Mouse (Mus musculus) B cell, adult 2 months (primary cell): ENCODE measurements around the gene Gm42878.

Experiments used
- DNase-seq, 2 experiments: peaks; one replicate each; pipeline ENCODE4 v3.0.0; 2022

The Gm42878 gene

DNA sequence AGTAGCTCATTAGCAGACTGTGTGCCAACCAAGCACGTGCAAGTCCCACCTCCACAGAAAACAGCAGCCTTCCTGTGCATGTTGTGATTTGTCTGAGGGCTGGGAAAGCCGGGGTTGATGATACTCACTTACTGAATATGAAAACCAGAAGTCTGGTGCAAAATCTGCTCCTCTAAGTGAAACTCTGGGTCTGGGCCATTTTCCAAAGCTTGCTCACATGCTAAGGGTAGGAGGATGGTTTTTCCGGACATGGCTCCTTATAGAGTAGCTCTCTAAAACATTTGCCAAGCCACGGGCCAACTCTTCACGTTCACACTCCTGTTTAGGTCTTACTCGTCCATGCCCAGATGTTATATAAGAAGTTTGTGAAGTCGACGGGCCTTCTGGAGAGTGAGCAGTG is 52.0 kb downstream of the Gm42878 start:
- DNase-seq: no peak

DNA sequence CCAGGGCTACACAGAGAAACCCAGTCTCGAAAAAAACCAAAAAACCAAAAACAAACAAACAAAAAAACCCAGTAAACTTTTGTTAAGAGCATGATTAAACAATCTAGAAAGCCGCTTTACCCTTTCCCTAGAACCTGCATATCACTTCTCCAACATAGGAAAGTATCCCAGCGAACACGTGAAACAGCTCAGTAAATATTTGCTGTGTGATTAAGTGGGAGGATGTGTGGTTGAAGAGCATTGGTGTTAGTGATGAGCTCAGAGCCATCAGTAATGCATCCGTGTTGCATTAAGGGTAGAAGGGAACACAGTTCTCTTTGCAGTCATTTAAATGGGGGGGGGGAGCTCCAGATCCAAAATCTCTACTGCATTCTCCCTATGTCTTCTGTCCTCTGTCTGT is 60.5 kb downstream of the Gm42878 start:
- no peak for DNase-seq

DNA sequence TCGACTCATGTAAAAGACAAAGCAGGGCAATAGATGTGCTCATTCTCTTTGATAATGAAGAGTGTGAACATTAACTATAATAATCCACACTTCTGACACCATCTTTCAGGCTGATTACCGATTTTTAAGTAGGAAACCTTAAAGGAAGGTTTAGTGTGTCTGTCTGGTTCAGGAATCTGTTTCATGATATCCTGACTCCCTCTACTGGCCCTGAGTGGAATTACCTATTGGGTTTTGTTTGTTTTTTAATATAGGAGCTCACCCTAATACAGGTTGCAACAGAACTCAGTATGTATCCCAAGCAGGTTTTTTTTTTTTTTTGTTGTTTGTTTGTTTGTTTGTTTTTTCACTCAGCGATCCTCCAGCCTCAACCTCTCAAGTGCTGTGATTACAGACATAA is 67.6 kb downstream of the Gm42878 start:
- DNase-seq: peak; percentile 59 to 68

DNA sequence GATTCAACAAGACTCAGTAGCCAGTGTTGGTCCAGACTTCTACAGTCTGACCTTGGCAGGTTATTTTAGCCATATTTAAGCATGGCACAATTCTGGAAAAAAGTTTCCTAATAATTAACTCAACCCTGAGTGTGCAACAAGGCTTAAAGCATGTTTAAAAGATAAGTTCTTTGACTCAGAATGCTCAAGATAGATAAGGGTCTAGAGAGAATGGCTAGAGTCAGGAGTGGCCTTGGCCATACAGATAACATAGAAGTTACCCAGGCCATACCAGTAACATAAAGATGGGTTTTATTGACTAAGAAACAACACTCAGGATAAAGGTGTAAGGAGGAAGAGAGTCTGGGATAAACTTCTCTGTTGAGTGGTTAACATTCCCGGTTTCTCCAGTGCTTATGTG is 69.2 kb downstream of the Gm42878 start:
- DNase-seq: no peak

DNA sequence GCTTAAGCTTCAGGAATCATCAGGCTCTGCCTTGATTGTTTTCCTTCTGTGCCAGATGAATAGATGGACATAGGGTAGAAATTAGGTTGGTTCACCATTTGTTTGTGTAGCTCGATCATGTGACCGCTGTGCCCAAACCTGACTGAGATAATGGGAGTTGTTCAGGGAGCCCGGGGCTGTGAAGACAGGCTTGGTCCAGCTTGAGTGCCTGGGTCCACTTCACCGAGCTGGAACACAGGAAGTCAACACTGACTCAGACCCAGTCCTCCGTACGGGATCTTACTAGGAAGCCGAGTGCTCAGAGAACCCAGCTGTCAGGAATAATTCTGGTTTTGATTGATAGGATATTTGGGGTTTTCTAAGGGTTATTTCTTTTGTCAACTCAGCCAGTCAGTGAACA is 70.7 kb downstream of the Gm42878 start:
- DNase-seq: no peak

DNA sequence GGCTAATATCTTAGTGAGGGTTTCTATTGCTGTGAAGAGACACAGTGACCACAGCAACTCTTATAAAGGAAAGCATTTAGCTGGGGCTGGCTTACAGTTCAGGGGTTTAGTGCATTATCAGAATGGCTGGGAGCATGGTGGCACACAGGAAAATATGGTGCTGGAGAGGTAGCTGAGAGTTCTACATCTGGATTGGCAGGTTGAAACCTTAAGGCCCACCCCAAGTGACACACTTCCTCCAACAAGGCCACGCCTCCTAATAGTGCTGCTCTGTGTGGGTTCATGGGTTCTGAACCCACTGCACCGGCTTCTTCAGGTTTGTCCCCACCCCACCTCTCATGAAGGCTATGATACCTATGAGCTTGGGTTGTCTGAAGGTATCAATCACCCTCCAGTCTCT is 72.9 kb downstream of the Gm42878 start:
- no peak for DNase-seq

DNA sequence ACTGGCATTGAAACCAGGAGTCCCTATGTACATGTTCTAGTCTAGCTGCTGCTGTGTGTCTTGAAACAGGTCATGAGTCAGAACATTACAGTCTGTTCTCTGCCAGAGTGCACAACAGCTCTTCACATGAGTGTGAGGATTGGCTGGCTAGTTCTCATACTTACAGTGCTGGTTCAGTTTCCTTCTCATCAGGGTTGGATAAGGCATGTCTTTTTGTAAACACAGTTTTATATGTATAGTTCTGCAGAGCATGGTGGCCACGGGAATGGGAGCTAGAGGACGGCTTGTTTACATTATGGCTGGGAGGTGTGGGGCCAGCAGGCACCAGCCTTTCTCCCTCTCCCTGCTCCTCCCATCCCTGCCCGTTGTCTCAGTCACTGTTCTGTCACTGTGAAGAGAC is 75.7 kb downstream of the Gm42878 start:
- no peak for DNase-seq
